Mouse (Mus musculus) ES-E14 (cell line): Measurements from ENCODE around the gene Shisa8.

Experiments
- CHD2 ChIP-seq: IDR thresholded peaks from 2 replicates; pipeline ENCODE4 v1.6.1; 2014; ENCODE audit warnings: mild to moderate bottlenecking, low read depth, low read length, inconsistent platforms
- MAFK ChIP-seq: IDR thresholded peaks from 2 replicates; pipeline ENCODE4 v1.6.1; 2014; ENCODE audit warnings: mild to moderate bottlenecking, low read depth, low read length, inconsistent platforms; ENCODE audit not compliant: insufficient read depth
- ZC3H11A ChIP-seq: IDR thresholded peaks from 2 replicates; pipeline ENCODE4 v1.6.1; 2012; ENCODE audit warnings: low read depth, mild to moderate bottlenecking, inconsistent platforms, low read length, borderline replicate concordance
- ZNF384 ChIP-seq: IDR thresholded peaks from 2 replicates; pipeline ENCODE4 v1.6.1; 2012; ENCODE audit warnings: low read depth, low read length, inconsistent platforms

GRCm38 (mm10) chr15:82184656-82185055, 28.0 kb downstream of the Shisa8 start:
- no peak for TF ChIP-seq ZC3H11A
- TF ChIP-seq MAFK, result no peak
- TF ChIP-seq CHD2, result no peak
- no peak for TF ChIP-seq ZNF384
